Mouse (Mus musculus): ENCODE data around the gene Trafd1.

DNA sequence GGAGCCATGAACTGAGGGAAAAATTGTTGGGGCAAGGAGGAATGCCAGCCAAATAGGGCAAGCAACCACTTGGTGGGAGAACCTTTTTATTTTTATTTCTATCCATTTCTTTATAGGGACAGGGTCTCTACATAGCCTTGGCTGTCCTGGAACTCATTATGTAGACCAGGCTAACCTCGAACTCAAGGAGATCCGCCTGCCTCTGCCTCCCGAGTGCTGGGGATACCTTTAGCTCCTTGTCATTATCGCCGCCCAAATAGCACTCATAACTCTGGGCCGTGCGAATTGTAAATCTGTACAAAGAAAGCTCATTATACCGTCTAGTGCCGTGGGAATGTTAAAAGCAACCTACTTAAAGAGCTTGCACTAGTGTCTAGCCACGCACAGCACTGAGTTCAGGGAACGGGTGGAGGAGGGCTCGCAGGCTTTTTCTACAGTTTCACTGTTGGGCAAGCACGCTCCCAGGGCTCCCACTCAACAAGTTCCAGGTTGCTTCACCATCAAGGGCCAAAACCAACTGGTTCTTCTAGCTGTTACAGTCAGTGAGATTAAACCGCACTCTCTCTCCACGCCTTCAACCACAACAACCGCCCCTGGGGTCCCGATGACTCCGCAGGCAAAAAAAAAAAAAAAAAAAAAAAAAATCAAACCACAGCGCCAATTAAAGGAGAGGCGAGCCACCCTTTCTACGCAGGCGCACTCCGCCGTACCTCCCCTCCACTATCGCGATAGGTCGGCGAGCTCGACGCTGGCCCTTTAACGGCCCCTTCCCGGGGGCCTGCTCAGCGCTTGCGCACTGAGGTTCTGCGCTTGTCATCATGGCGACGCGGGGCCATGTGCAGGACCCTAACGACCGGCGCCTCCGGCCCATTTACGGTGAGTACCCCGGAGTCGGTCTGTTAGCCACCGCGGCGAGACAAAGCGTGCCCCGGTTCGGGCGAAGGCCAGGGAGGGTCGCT lies 12.0 kb upstream of the Trafd1 start, which contains the start of gene Naa25:
- TF ChIP-seq CTCF (IDR thresholded peaks at IDR 0.05; ENCODE audit: low read depth) (no peak), EP300 (IDR thresholded peaks at IDR 0.05; ENCODE audit: low read depth) (peak; percentile 44; the same call in 1 of the 2 replicates)

Measured in liver, embryonic 14.5 days (tissue).